Mouse (Mus musculus) E14TG2a.4 (cell line): ENCODE measurements around the gene Tmem178b.

Experiments used
- H3K27me3 ChIP-seq: 2 replicates; pipeline ENCODE4 v1.6.1; 2014; ENCODE audit warnings: low read length, control low read depth; ENCODE audit not compliant: insufficient read depth
- H3K36me3 ChIP-seq: 2 replicates; pipeline ENCODE4 v1.6.1; 2014; ENCODE audit warnings: low read length, control low read depth; ENCODE audit not compliant: insufficient read depth
- H3K4me1 ChIP-seq: replicated peaks from 2 replicates; pipeline ENCODE4 v1.6.1; 2014; ENCODE audit warnings: low read depth, low read length, control low read depth
- H3K4me3 ChIP-seq: replicated peaks from 2 replicates; pipeline ENCODE4 v1.5.1; 2014; ENCODE audit warnings: mild to moderate bottlenecking, low read length
- H3K9me3 ChIP-seq: 2 replicates; pipeline ENCODE4 v1.6.1; 2014; ENCODE audit warnings: low read length, control low read depth
- CTCF ChIP-seq: conservative IDR thresholded peaks from 2 replicates; pipeline ENCODE4 v1.5.1; 2014; ENCODE audit warnings: low read length
- NANOG ChIP-seq: IDR thresholded peaks from 2 replicates; pipeline ENCODE4 v1.6.1; 2014; ENCODE audit warnings: borderline replicate concordance, low read length, mixed read lengths
- POU5F1 ChIP-seq: IDR thresholded peaks from 2 replicates; pipeline ENCODE4 v1.6.1; 2014; ENCODE audit warnings: low read length, borderline replicate concordance

Tmem178b gene

DNA sequence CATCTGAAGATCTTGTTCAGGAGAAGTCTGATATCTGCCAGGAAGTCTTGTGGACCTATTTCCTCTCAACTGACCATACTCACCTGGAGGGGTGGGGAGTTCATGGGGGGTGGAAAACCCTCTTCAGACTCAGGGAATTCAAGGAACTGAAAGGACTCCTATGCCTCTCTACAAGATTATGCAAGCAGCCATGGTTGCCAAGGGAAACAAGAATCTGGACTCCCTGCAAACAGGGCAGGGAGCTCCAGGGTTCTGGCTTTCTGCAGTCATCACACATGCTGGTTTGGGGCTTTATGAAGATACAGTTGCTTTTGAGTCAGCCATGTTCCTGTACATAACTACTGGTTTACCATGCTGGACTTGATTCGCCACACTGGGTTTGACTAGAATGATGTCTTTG, 390.6 kb downstream of the Tmem178b start:
- H3K36me3 ChIP-seq, result no peaks in the 10 kb centered on the region
- H3K9me3 ChIP-seq, result peaks cover 5% of the 10 kb centered on the region
- no peaks in the 10 kb centered on the region for H3K27me3 ChIP-seq
- peaks cover 21% of the 10 kb centered on the region for H3K4me1 ChIP-seq
- no peak overlapping the region for H3K4me3 ChIP-seq
- TF ChIP-seq NANOG (no peak), CTCF (no peak), POU5F1 (no peak)

DNA sequence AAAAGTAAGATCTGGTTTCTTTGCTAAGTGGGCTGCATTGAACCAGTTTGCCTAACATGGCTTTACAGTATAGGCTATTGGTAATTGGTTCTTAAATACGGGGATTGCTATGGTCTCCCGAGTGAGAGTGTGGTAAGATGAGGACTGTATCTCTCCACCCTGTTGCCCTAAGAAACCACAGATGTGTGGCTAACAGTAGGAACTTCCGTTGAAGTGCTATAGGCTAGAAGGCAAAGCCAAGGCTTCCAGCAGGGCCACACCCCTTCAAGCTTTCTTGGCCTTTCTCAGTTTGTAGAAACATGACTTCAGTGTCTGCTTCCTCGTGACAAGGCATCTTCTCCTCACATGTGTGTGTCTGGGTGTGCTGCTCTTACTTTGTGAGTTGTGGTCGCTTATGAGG, 427.6 kb downstream of the Tmem178b start:
- no peaks in the 10 kb centered on the region for H3K36me3 ChIP-seq
- H3K27me3 ChIP-seq, result no peaks in the 10 kb centered on the region
- no peaks in the 10 kb centered on the region for H3K9me3 ChIP-seq
- H3K4me3 ChIP-seq, result no peak overlapping the region
- TF ChIP-seq NANOG (no peak), POU5F1 (no peak)
- no peaks in the 10 kb centered on the region for H3K4me1 ChIP-seq

DNA sequence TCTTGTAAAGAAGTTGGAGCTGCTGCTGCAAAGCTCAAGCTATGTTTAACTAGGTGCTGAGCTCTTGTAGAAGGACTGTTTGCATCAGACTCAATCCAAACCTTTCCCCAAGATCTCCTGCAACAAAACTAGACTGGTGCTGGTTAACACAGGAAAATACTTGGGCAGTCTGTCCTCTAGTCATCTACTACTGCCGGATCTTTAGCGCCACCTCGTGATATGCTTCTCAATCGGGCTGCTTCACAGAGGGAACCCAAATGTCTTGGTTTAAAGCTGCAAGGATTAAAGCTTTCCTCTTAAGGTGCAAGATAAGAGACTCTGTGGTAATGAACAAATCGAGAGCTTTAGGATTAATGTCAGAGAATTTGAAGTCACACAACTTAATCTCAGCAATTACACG, 430.3 kb downstream of the Tmem178b start:
- TF ChIP-seq NANOG (no peak), CTCF (peak; percentile 27)
- H3K36me3 ChIP-seq, result no peaks in the 10 kb centered on the region
- no peak overlapping the region for H3K4me3 ChIP-seq
- no peaks in the 10 kb centered on the region for H3K9me3 ChIP-seq
- H3K4me1 ChIP-seq, result no peaks in the 10 kb centered on the region
- no peaks in the 10 kb centered on the region for H3K27me3 ChIP-seq
